Mouse (Mus musculus) heart, embryonic 13.5 days (tissue): Measurements from ENCODE around the gene Efna5. TPM values are rescaled to one million over a fixed set of nuclear protein-coding genes. Genes with fewer than 3 reads are reported as not detected.

ENCODE experiments used
- ATAC-seq: fragments of 200-750 bp; cut with Nextera tagmentation; 2 replicates; pipeline ENCODE4 v1.8.0; 2017; ENCODE audit warnings: moderate TSS enrichment; ENCODE audit not compliant: insufficient number of reproducible peaks, low FRiP score, low TSS enrichment; ENCODE audit errors: extremely low read depth
- H3K27ac ChIP-seq: fragments of 300-500 bp; sonication (generic); replicated peaks from 2 replicates; pipeline ENCODE4 v1.5.1; 2015; ENCODE audit warnings: moderate library complexity, mild to moderate bottlenecking, inconsistent platforms
- H3K27me3 ChIP-seq: fragments of 300-500 bp; sonication (generic); replicated peaks from 2 replicates; pipeline ENCODE4 v1.6.1; 2015; ENCODE audit warnings: mild to moderate bottlenecking, inconsistent platforms
- H3K36me3 ChIP-seq: fragments of 300-500 bp; sonication (generic); 2 replicates; pipeline ENCODE4 v1.6.1; 2015; ENCODE audit warnings: mild to moderate bottlenecking, inconsistent platforms
- H3K4me1 ChIP-seq: fragments of 300-500 bp; sonication (generic); 2 replicates; pipeline ENCODE4 v1.6.1; 2015; ENCODE audit warnings: inconsistent platforms
- H3K4me2 ChIP-seq: fragments of 300-500 bp; sonication (generic); 2 replicates; pipeline ENCODE4 v1.6.1; 2015; ENCODE audit warnings: inconsistent platforms, mild to moderate bottlenecking, moderate library complexity
- H3K4me3 ChIP-seq: fragments of 300-500 bp; sonication (generic); 2 replicates; pipeline ENCODE4 v1.5.1; 2015; ENCODE audit warnings: moderate library complexity, mild to moderate bottlenecking, inconsistent platforms
- H3K9ac ChIP-seq: fragments of 300-500 bp; sonication (generic); 2 replicates; pipeline ENCODE4 v1.6.1; 2015; ENCODE audit warnings: inconsistent platforms, mild to moderate bottlenecking, moderate library complexity
- H3K9me3 ChIP-seq: fragments of 300-500 bp; sonication (generic); 2 replicates; pipeline ENCODE4 v1.6.1; 2016; ENCODE audit warnings: inconsistent platforms
- WGBS: fragments of 180-500 bp; shearing (Covaris S2); methylation state at CpG from one replicate; pipeline ENCODE4 v1.1.7; 2015; ENCODE audit warnings: mixed read lengths; 5-methylcytosine and 5-hydroxymethylcytosine counted together
- polyA plus RNA-seq: library from polyadenylated mRNA; unstranded; fragments of >200 nt; fragmentation: Nextera tagmentation; extraction: Ambion mirVana; gene quantifications from 2 replicates; pipeline ENCODE4 v1.2.1, GENCODE M21; 2015

Gene Efna5
- polyA plus RNA-seq, 1 experiment from 2014 or later, result 22.0 TPM

GRCm38 (mm10) chr17:62851268-62851667, 29.8 kb downstream of the Efna5 start:
- no peak for ATAC-seq
- peak overlapping the region; percentile 58; the same call in 1 of the 2 replicates for H3K4me2 ChIP-seq
- no peaks in the 10 kb centered on the region for H3K27me3 ChIP-seq
- no peak overlapping the region for H3K4me3 ChIP-seq
- no peaks in the 10 kb centered on the region for H3K9me3 ChIP-seq
- H3K36me3 ChIP-seq, result no peaks in the 10 kb centered on the region
- no peak overlapping the region; the same call in 1 of the 2 replicates for H3K27ac ChIP-seq
- H3K4me1 ChIP-seq, result peaks cover 51% of the 10 kb centered on the region
- H3K9ac ChIP-seq, result no peak overlapping the region
- WGBS, result 35% methylated on average over 7 of the region's 7 CpGs

DNA sequence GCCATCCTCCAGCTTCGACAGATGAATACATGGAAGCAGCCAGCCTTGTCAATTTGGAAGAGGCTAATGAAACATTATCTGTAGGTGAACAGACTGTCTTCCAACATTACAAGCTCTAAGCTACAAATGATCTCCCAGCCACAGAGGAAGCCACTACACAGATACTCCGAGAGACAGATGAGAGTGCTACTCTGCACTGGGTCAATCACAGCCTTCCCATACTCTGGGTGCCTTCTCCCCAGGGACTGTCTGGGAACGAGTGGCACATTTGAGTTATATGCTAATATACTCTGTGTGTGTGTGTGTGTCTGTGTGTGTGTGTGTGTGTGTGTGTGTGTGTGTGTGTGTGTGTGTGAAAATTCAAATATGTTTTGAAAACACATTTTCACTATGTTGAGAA, 30.5 kb downstream of the Efna5 start:
- H3K9ac ChIP-seq, result no peak overlapping the region
- no peaks in the 10 kb centered on the region for H3K36me3 ChIP-seq
- 61% methylated on average over 3 of the region's 3 CpGs for WGBS
- peaks cover 51% of the 10 kb centered on the region for H3K4me1 ChIP-seq
- H3K9me3 ChIP-seq, result no peaks in the 10 kb centered on the region
- H3K27ac ChIP-seq, result no peak overlapping the region
- H3K27me3 ChIP-seq, result no peaks in the 10 kb centered on the region
- H3K4me3 ChIP-seq, result no peak overlapping the region
- no peak overlapping the region for H3K4me2 ChIP-seq
- no peak for ATAC-seq

GRCm38 (mm10) chr17:62849676-62850075, 31.4 kb downstream of the Efna5 start:
- Histone ChIP-seq H3K27ac (no peak overlapping the region), H3K27me3 (no peaks in the 10 kb centered on the region), H3K9me3 (no peaks in the 10 kb centered on the region), H3K36me3 (no peaks in the 10 kb centered on the region), H3K4me3 (no peak overlapping the region), H3K4me2 (no peak overlapping the region), H3K9ac (no peak overlapping the region), H3K4me1 (peaks cover 51% of the 10 kb centered on the region)
- 77% methylated on average over 6 of the region's 6 CpGs for WGBS
- no peak for ATAC-seq

DNA sequence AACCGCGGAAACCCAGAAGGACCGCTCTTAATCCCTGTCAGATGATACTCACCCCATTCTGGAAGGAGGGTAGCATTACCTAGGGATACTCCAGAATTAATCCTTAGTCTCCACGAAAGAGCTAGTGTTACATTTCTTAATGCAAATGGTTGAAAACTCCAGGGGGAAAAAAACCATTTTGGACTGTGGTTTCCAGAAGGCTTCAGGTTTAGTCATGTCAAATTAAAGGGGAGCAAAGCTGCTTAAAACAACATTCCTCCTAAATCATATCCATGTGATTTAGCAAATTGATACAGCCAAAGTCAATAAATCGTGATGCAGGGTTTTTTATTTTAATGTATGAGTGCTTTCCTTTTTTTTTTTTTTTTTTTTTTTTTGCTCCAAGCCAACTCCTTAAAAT, 35.5 kb downstream of the Efna5 start:
- no peak for ATAC-seq
- WGBS, result 60% methylated on average over 5 of the region's 5 CpGs
- Histone ChIP-seq H3K36me3 (no peaks in the 10 kb centered on the region), H3K27me3 (no peaks in the 10 kb centered on the region), H3K9ac (no peak overlapping the region), H3K4me1 (peaks cover 17% of the 10 kb centered on the region), H3K27ac (no peak overlapping the region), H3K9me3 (no peaks in the 10 kb centered on the region), H3K4me3 (no peak overlapping the region), H3K4me2 (no peak overlapping the region)

- Histone ChIP-seq H3K36me3 (no peaks in the 10 kb centered on the region), H3K27ac (no peak overlapping the region), H3K4me1 (peaks cover 4% of the 10 kb centered on the region), H3K27me3 (no peaks in the 10 kb centered on the region), H3K9ac (no peak overlapping the region), H3K4me3 (no peak overlapping the region), H3K4me2 (no peak overlapping the region), H3K9me3 (no peaks in the 10 kb centered on the region)
- ATAC-seq, result no peak
- WGBS, result 74% methylated on average over 5 of the region's 5 CpGs
Measured at GRCm38 (mm10) chr17:62844329-62844728, 36.8 kb downstream of the Efna5 start.

DNA sequence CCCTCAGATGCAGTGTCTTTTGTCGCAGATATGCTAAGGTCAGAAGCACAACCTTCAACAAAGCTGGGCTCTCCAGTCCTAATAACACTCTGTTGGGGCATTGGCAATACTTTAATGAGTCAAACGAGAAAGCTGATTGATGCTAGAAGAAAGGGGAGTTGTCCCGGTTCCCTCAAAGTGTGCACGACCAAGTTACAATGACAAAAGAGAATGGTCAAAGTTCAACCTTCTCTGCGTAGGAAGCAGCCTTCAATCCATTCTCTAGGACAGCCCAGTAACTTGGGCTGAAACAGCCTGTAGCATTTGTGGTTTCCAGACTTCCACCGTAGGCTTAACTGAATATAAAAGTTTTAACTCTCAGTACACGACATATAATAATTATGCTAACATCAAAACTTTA, 43.8 kb downstream of the Efna5 start:
- no peak overlapping the region for H3K9ac ChIP-seq
- H3K4me2 ChIP-seq, result no peak overlapping the region
- peaks cover 9% of the 10 kb centered on the region for H3K36me3 ChIP-seq
- H3K27ac ChIP-seq, result no peak overlapping the region
- H3K9me3 ChIP-seq, result 0 out of 2 replicates have a peak, but pooled peaks cover 3% of the 10 kb centered on the region
- WGBS, result 80% methylated on average over 7 of the region's 7 CpGs
- H3K4me3 ChIP-seq, result no peak overlapping the region
- no peaks in the 10 kb centered on the region for H3K27me3 ChIP-seq
- no peak for ATAC-seq
- peaks cover 7% of the 10 kb centered on the region; the same call in 1 of the 2 replicates for H3K4me1 ChIP-seq

DNA sequence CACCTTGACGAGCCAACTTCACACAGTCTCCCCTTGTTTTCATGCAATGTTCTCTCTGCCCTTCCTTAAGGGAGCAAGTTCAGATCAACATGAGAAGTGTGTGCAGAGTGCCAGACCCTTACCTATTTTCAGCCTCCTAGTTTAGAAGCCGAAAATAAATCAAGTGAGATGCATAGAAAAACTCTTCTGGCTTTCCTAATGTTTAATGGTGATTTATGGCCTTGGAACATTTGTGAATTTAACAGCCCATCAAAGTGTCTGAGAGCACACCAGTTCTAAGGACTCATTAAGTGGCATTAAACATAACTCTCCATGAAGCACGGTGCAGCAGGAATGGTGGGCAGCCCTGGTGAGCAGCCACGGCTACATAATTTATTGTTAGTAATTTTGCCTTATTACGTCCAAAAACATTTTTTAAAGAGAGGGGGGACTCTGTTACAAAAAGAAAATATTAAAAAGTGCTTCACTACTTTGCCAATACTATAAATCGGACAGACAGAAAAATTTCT, 44.5 kb downstream of the Efna5 start:
- Histone ChIP-seq H3K36me3 (peaks cover 9% of the 10 kb centered on the region), H3K4me2 (no peak overlapping the region), H3K9me3 (0 out of 2 replicates have a peak, but pooled peaks cover 3% of the 10 kb centered on the region), H3K27me3 (no peaks in the 10 kb centered on the region), H3K9ac (no peak overlapping the region), H3K4me1 (peaks cover 12% of the 10 kb centered on the region; the same call in 1 of the 2 replicates), H3K4me3 (no peak overlapping the region), H3K27ac (no peak overlapping the region)
- WGBS, result 74% methylated on average over 6 of the region's 6 CpGs
- no peak for ATAC-seq

DNA sequence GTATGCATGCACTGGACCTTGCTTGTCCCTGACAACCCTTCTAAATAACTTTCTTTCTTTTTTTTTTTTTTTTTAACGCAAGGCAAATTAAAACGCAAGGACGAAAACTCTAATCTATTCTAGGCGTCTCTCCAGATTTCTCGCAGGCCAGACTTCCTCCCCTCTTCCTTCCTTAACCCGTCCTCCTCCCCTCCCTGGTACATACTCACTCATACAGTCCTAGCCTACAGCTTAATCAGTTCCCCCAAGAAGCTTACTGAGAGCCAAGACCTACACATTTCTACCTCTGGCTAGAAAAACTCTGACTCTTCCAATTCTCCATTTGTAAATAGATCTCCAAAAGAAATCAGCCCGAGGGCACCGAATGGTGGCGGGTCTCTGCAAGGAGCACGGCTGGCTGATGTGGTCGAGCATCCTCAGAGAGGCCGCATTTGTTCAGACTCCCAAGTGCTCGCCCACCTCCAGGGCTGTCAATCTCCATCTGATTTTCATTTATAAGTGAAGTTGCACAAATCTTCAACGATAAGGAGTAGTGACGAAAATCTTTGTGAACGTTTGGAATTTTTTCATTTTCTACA, 48.5 kb downstream of the Efna5 start:
- 68% methylated on average over 16 of the region's 16 CpGs for WGBS
- H3K9me3 ChIP-seq, result 0 out of 2 replicates have a peak, but pooled peaks cover 3% of the 10 kb centered on the region

GRCm38 (mm10) chr17:62827549-62827948, 53.6 kb downstream of the Efna5 start:
- no peaks in the 10 kb centered on the region for H3K9me3 ChIP-seq
- H3K27ac ChIP-seq, result no peak overlapping the region
- 58% methylated on average over 6 of the region's 6 CpGs for WGBS
- H3K9ac ChIP-seq, result no peak overlapping the region
- H3K36me3 ChIP-seq, result no peaks in the 10 kb centered on the region
- H3K4me3 ChIP-seq, result no peak overlapping the region
- no peak overlapping the region for H3K4me2 ChIP-seq
- H3K4me1 ChIP-seq, result peaks cover 17% of the 10 kb centered on the region
- no peaks in the 10 kb centered on the region for H3K27me3 ChIP-seq
- no peak for ATAC-seq

More for the DNA sequence above, 48.5 kb downstream of the Efna5 start:
- 0 out of 2 replicates have a peak overlapping the region, but pooled peaks have one; percentile 42 for H3K27ac ChIP-seq
- no peak overlapping the region for H3K4me2 ChIP-seq
- H3K4me3 ChIP-seq, result no peak overlapping the region
- H3K27me3 ChIP-seq, result no peaks in the 10 kb centered on the region
- no peak for ATAC-seq
- no peak overlapping the region for H3K9ac ChIP-seq
- H3K4me1 ChIP-seq, result peaks cover 24% of the 10 kb centered on the region
- H3K36me3 ChIP-seq, result peaks cover 9% of the 10 kb centered on the region

GRCm38 (mm10) chr17:62821219-62821618, 59.9 kb downstream of the Efna5 start:
- Histone ChIP-seq H3K4me1 (peaks cover 19% of the 10 kb centered on the region), H3K27me3 (no peaks in the 10 kb centered on the region), H3K27ac (no peak overlapping the region), H3K36me3 (no peaks in the 10 kb centered on the region), H3K4me3 (no peak overlapping the region), H3K9me3 (no peaks in the 10 kb centered on the region), H3K9ac (no peak overlapping the region), H3K4me2 (no peak overlapping the region)
- WGBS, result 82% methylated on average over 11 of the region's 11 CpGs
- no peak for ATAC-seq

DNA sequence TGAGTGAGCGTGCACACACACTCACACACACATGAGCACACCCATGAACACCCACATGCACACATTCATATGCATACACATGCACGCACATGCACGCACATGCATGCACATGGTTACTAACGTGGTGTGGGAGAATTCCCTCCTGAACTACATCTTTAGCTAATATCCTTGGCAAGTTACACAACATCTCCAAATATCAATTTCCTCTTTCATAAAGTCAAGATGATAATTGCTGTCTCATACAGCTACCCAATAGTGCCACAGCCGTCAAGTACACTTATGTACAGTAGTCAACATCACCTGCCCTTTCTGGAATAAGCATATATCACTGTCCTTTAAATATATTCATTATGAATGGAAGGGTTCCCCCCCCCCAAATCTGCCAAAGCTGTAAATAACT, 61.2 kb downstream of the Efna5 start:
- no peak overlapping the region for H3K4me2 ChIP-seq
- peaks cover 19% of the 10 kb centered on the region for H3K4me1 ChIP-seq
- no peak overlapping the region for H3K9ac ChIP-seq
- H3K4me3 ChIP-seq, result no peak overlapping the region
- H3K36me3 ChIP-seq, result no peaks in the 10 kb centered on the region
- no peaks in the 10 kb centered on the region for H3K27me3 ChIP-seq
- no peaks in the 10 kb centered on the region for H3K9me3 ChIP-seq
- 86% methylated on average over 5 of the region's 5 CpGs for WGBS
- ATAC-seq, result no peak
- H3K27ac ChIP-seq, result no peak overlapping the region

- H3K4me2 ChIP-seq, result peak overlapping the region; percentile 24; the same call in 1 of the 2 replicates
- no peak for ATAC-seq
- H3K9me3 ChIP-seq, result no peaks in the 10 kb centered on the region
- H3K4me3 ChIP-seq, result no peak overlapping the region
- WGBS, result 30% methylated on average over 8 of the region's 8 CpGs
- H3K9ac ChIP-seq, result peak overlapping the region; percentile 42; the same call in 1 of the 2 replicates
- H3K4me1 ChIP-seq, result peaks cover 19% of the 10 kb centered on the region
- H3K27ac ChIP-seq, result 0 out of 2 replicates have a peak overlapping the region, but pooled peaks have one; percentile 15
- no peaks in the 10 kb centered on the region for H3K36me3 ChIP-seq
- H3K27me3 ChIP-seq, result no peaks in the 10 kb centered on the region
Measured at GRCm38 (mm10) chr17:62818821-62819220, 62.3 kb downstream of the Efna5 start.
